Mouse (Mus musculus): ENCODE results near the gene Tgm5.
A peak's percentile ranks its signal among the peaks of the same experiment; 100 is the strongest.
"Not testable (repeated sequence)": the region's sequence is repeated elsewhere in the genome, so short reads cannot be mapped to it uniquely, and the experiment has no call there.

Tgm5 gene

GRCm38 (mm10) chr2:121041098-121041497 is 44.5 kb downstream of the Tgm5 start:
- peak; percentile 31 to 54 for DNase-seq (ENCODE audit: low spot score in 2 of 2)

DNA sequence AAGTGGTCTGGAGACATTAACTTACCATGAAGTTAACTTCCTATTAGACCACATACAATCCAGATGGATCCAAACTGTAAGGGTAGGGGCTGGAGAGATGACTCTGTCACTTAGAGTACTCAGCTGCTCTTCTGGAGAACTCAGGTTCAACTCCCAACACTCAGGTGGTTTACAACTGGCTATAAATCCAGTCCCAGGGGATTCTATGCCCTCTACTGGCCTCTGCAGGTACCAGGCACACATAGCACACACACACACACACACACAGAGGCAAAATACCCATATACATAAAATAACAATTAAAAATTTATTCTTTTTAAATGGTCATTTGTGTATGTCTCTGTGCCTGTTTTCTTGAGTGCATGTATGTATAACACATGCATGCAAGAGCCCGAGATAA is 46.3 kb downstream of the Tgm5 start:
- no peak for DNase-seq (ENCODE audit: low spot score in 2 of 2)

DNA sequence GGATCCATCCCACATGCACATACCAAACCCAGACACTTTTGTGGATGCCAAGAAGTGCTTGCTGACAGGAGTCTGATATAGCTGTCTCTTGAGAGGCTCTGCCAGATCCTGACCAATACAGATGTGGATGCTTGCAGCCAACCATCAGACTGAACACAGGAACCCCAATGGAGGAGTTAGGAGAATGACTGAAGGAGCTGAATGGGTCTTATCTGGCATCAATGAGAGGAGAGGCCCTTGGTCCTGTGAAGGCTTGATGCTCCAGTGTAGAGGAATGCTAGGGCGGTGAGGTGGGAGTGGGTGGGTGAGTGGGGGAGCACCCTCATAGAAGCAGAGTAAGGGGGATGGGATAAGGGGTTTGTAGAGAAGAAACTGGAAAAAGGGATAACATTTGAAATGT is 46.8 kb downstream of the Tgm5 start:
- DNase-seq (ENCODE audit: low spot score in 2 of 2), result not testable (repeated sequence)

DNA sequence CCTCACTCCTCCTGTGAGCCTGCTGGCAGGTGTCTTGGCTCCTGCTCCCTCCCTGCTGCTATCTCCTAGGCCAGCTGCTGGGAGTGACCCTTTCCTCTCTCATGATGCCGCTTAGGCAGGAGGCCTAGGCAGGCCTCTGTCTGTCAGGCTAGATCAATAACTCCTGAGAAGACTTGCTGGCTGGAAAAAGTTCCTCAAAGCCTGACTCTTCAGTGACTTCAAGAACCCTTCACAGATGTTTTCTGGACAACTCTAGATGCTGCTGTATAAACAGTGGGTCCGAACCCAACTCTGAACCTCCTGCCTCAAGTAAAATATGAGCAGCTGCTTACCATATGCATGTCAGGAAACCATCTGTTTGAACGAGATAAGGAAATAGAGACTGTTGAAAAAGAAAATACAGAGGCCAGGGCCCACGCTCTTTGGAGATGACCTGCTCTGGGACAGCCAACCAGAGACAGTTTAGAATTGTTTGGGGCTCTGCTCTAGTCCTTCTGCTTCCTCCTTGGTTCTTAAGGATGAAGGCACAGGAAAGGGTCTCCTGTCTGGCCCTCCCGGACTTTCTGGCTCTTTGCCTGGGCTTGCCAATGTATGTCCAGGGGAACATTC is 48.8 kb downstream of the Tgm5 start, which contains the start of gene Epb42:
Gene Epb42 (minus strand): TSS at position 340 of the 609 bp plus-strand sequence.
- DNase-seq (ENCODE audit: low spot score in 2 of 2), result no peak

DNA sequence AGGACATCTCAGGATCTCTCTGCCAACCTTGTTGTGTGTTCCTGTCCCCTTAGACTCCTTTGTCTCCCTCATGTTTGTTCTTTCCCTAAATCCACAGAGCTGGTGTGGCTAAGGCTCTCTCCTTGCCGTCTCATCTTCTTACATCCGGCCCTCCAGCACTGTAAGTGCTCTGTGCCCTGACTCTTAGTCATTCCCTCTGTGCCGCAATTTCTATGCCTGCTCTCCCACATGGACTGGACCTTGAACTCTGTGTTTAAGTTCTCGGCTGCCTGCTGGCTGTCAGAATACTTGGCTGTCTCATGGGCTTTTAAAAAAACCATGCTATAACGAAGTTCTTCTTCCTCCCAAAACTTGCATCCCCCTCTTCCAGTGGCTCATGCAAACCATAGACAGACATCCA is 62.7 kb downstream of the Tgm5 start:
- no peak for DNase-seq (ENCODE audit: low spot score in 2 of 2)

DNA sequence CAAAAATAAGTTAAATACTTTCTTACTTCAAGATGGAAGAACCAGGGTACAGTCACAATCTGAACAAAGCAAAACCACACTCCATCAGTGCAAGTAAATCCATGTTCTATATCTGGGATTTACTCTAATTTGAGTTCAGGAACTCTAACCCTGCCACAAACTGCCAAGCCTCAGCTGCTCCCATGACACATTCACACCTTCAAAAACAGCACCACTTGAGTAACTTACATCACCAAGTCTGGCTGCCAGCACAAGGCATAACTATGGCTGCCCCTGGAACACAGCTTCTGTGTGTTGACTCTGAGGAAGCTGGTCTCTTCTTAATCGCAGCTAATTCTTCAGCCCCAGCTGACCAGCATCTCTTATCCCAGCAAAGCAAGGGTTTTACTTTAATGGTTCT is 68.5 kb downstream of the Tgm5 start:
- no peak for DNase-seq (ENCODE audit: low spot score in 2 of 2)

GRCm38 (mm10) chr2:121016226-121016625 is 69.4 kb downstream of the Tgm5 start:
- DNase-seq (ENCODE audit: low spot score in 2 of 2), result no peak

- DNase-seq (ENCODE audit: low spot score in 2 of 2), result no peak
These were observed 70.1 kb downstream of the Tgm5 start for GRCm38 (mm10) chr2:121015507-121015906.

DNA sequence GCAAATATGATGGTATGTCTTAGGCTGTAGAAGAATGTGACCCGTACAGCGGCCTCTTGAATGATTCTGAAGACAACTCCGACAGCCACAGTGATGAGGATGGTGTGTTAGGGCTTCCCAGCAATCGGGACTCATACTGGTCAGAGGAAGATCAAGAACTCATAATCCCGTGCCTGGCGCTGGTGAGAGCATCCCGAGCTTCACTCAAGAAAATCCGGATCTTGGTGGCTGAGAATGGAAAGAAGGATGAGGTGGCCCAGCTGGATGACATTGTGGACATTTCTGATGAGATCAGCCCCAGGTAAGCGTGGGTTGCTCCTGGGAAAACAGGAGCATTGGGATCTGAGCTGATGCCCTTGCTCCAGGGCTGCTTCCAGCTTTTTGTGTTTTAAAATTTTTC is 73.0 kb downstream of the Tgm5 start:
- DNase-seq (ENCODE audit: low spot score in 2 of 2), result no peak

DNA sequence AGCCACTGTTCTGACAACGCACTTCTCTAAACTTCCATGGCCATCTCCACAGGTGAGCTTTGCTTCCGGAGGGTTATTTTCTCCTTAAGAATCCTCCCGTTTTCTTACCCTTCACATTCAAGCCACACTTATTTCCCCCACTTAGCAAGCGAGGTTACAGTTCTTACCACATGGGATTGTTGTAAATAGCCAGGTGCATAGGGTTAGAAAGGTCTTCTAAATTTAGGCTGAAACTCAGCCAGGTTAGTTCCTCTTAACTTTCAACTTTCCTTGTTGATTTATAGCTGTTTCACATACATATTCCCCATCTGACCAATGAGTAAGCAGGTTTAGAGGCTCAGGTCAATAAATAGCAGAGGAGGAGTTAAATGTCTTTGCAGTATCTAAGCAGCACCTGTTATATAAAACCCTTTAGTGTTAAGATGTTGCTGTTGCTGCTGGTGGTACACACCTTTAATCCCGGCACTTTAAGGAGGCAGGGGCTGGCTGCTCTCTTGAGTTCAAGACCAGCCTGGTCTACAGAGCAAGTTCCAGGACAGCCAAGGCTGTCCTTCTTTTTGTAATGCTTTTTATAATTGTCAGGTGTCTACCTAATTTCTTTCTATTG is 76.5 kb downstream of the Tgm5 start:
- no peak for DNase-seq (ENCODE audit: low spot score in 2 of 2)

DNA sequence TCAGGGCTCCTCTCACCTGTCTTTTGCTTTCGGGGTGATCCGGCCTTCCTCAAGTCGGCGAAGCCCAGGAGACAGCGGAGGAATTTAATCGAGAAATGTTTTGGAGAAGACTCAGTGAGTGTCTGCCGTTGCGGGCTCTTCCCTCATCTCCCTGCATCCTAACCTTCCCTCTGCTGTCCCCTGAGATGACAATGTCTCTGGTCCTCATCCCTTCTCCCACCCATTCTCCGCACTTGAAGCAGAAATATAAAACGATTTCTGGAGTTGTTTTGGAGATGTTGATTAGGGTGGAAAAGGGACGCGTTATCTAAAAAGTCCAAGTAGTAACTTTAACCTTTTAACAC is 77.0 kb downstream of the Tgm5 start:
- DNase-seq (ENCODE audit: low spot score in 2 of 2), result no peak

DNA sequence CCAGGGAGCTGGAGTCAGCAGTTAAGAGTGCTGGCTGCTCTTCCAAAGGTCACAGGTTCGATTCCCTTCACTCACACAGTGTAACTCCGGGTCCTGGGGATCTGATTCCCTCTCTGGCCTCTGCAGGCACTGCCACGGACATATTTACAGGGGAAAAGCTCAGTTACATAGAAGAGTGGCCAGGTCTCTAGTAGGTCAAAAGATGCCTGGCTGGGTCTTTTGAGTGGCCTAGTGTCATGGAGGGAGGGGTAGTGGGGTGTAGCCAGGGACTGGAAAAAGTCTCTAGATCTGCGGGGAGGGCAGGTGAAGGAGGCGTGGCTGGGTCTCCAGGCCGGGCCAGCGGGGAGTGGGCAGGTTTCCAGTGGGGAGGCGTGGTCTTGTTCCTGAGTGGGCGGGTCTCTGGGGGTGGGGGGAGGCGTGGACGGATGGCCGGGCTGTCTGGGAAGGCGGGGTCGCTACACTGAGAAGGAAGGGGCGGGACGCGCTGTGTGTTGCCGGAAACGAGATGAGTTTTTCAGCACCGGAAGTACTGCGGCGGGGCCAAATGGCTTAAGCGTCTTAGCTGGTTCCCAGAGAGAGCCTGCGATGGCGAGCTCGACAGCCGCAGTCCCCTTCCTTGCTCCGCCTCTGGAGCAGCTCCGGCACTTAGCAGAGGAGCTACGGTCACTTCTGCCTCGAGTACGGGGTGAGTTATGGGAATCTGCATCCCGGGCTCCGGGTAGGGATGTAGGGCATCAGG is 77.5 kb downstream of the Tgm5 start, which contains the start of gene Ccndbp1:
Gene Ccndbp1 (plus strand): TSS at position 479 of the 739 bp plus-strand sequence.
- peak; percentile 92 for DNase-seq (ENCODE audit: low spot score in 2 of 2)

DNA sequence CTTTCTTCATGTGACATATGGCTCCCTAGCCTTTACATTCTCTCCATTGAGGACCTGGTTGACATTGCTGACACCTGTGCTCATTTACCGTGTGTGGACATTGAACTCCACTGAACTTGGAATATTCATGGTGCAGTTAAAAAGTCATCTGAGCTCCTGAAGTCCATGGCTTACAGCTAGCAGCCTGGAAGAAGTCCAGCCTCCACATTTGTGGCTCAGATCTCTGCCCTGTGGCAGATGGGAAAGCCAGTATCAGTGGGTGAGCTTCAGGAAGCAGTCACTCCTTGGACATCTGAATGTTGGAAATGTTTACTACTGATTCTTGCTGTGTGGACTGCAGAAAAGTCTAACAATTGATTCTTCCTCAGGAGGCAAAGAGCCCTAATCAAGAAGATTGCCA is 78.7 kb downstream of the Tgm5 start:
- no peak for DNase-seq (ENCODE audit: low spot score in 2 of 2)

GRCm38 (mm10) chr2:121004018-121004811 is 81.4 kb downstream of the Tgm5 start:
- no peak for DNase-seq (ENCODE audit: low spot score in 2 of 2)

DNA sequence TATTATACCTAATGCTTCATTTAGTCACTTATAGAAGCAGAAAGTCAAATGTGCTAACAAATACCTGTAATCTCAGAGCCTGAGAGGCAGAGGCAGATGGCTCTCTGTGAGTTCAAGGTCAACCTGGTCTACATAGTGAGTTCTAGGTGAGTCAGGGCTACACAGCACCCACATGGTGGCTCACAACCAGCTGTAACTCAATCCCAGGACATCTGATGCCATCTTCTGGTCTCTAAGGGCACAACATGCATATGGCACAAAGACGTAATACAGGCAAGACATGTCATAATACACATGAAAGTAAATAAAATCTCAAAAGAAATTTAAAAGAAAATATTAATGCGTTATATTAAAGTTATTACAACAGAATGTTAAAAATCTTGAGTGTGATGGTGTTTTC is 82.1 kb downstream of the Tgm5 start:
- DNase-seq (ENCODE audit: low spot score in 2 of 2), result no peak

DNA sequence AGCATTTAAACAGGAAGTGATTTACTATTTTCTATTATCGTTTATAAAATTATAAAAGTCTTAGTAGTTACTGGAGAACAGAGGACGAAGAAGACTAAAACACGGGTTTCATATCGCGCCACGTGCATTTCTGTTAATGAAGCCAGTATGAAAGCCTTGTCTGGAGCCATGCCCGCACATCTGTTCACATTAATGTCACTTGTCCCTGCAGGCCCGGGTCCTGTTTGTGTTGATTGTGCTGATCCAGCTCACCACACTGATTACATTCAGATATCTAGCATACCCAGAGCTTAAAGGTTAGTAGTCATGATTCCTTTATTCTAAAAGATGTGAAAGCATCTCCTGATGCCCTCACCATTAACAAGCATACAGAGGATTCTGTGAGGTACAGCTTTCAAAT is 86.8 kb downstream of the Tgm5 start:
- DNase-seq (ENCODE audit: low spot score in 2 of 2), result no peak

- not testable (repeated sequence) for DNase-seq (ENCODE audit: low spot score in 2 of 2)
These were observed 89.0 kb downstream of the Tgm5 start for GRCm38 (mm10) chr2:120996607-120997006.

All from right cerebral cortex, postnatal 10 days (tissue).